Mouse (Mus musculus) cortical plate, adult 2 months (tissue): ENCODE measurements around the gene Rab32.

Source experiments
- CTCF ChIP-seq: fragments of 200-500 bp; IDR thresholded peaks from 2 replicates; pipeline ENCODE4 v1.5.1; 2011; ENCODE audit warnings: mild to moderate bottlenecking, control low read depth, low read length; ENCODE audit not compliant: insufficient read depth; ENCODE audit errors: extremely low read depth
- POLR2A ChIP-seq: fragments of 200-500 bp; IDR thresholded peaks from 2 replicates; pipeline ENCODE4 v1.6.1; 2011; ENCODE audit warnings: mild to moderate bottlenecking, low read length, control low read depth; ENCODE audit not compliant: insufficient read depth; ENCODE audit errors: extremely low read depth

GRCm38 (mm10) chr10:10557570-10558336, at the start of gene Rab32:
- peak; percentile 71 for TF ChIP-seq CTCF
- TF ChIP-seq POLR2A: no peak
